16 mouse cellular contexts compared by ENCODE assay signal in the genomic region with DNA sequence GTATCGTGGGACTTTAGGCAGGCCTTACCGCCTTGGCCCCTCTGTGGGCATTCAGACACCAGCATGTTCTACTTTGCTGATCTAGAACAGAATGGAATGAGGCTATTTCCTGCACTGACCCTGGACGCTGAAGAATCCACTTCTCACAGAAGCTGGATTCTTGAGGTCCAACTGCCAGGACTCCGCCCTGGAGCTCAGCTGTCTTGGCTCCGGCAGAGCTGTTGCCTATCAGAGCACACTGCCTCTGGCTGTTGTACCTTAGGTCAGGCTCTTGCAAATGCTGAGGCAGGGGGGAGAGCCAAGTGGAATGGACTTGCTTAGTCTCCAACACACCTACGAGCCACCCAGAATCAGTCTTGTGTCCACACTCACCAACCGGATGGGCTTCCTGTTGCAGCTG. TPM values are rescaled to one million over a fixed set of nuclear protein-coding genes. Genes with fewer than 3 reads are reported as not detected.
DNase-seq lines count a peak whose midpoint lies in the region; ATAC-seq and TF ChIP-seq lines count a peak whose summit lies in the region.
"Had no signal": no experiment of that assay in that cellular context is flagged by ENCODE, and none has a peak within 500 bp of the region (broad histone marks: within the 10 kb centered on the region; RNA-seq: fewer than 3 reads in every experiment).

No protein-coding gene starts in this region.

- H3K4me3 ChIP-seq in limb, embryonic 13.5 days, result no peak overlapping the region
- H3K4me3 ChIP-seq in limb, embryonic 10.5 days, result no peak overlapping the region
- H3K4me3 ChIP-seq in kidney, postnatal 0 days (replicated peaks; ENCODE audit: low read depth, low read length), result no peak overlapping the region
- H3K4me3 ChIP-seq in myocyte, result no peak overlapping the region
- H3K4me3 ChIP-seq in hindbrain, embryonic 14.5 days (replicated peaks; ENCODE audit: low read length), result no peak overlapping the region
- H3K4me3 ChIP-seq: heart, embryonic 15.5 days; limb, embryonic 12.5 days; midbrain, embryonic 15.5 days; neural tube, embryonic 12.5 days had no signal

- no peak overlapping the region for H3K4me2 ChIP-seq in limb, embryonic 13.5 days (replicated peaks)
- H3K4me2 ChIP-seq in kidney, postnatal 0 days (ENCODE audit: low read length), result no peak overlapping the region
- H3K4me2 ChIP-seq in myocyte (ENCODE audit: low read depth), result no peak overlapping the region
- no peak overlapping the region for H3K4me2 ChIP-seq in hindbrain, embryonic 14.5 days (replicated peaks)
- H3K4me2 ChIP-seq: heart, embryonic 15.5 days; limb, embryonic 12.5 days; lung, embryonic 14.5 days; midbrain, embryonic 15.5 days; neural tube, embryonic 12.5 days had no signal

- H3K27me3 ChIP-seq in limb, embryonic 13.5 days, result no peaks in the 10 kb centered on the region
- H3K27me3 ChIP-seq in limb, embryonic 10.5 days (ENCODE audit: low read depth, poor library complexity, severe bottlenecking), result no peaks in the 10 kb centered on the region
- H3K27me3 ChIP-seq in kidney, postnatal 0 days (ENCODE audit: insufficient read depth, low read length), result no peaks in the 10 kb centered on the region
- H3K27me3 ChIP-seq in myocyte (ENCODE audit: control insufficient read depth, insufficient read depth, insufficient read length), result no peaks in the 10 kb centered on the region
- H3K27me3 ChIP-seq in hindbrain, embryonic 14.5 days (ENCODE audit: control insufficient read depth, insufficient read depth, low read length), result no peaks in the 10 kb centered on the region
- H3K27me3 ChIP-seq: heart, embryonic 15.5 days; limb, embryonic 12.5 days; midbrain, embryonic 15.5 days; neural tube, embryonic 12.5 days had no signal

- H3K27ac ChIP-seq in limb, embryonic 13.5 days, result no peak overlapping the region
- no peak overlapping the region for H3K27ac ChIP-seq in limb, embryonic 10.5 days
- H3K27ac ChIP-seq in kidney, postnatal 0 days, result peak overlapping the region; percentile 55; the same call in 1 of the 2 replicates
- H3K27ac ChIP-seq in hindbrain, embryonic 14.5 days, result no peak overlapping the region
- H3K27ac ChIP-seq: heart, embryonic 15.5 days; limb, embryonic 12.5 days; midbrain, embryonic 15.5 days; neural tube, embryonic 12.5 days had no signal

- H3ac ChIP-seq in myocyte (ENCODE audit: control insufficient read depth, insufficient read length), result no peak overlapping the region

- WGBS in limb, embryonic 13.5 days, result 85% methylated on average over 7 of the region's 7 CpGs
- WGBS in limb, embryonic 10.5 days, result 89% methylated on average over 7 of the region's 7 CpGs
- WGBS in kidney, postnatal 0 days, result 70% methylated on average over 7 of the region's 7 CpGs
- WGBS in hindbrain, embryonic 14.5 days, result 80% methylated on average over 7 of the region's 7 CpGs

- DNase-seq in adrenal gland, postnatal 14 days, result peak; percentile 61
- no peak for DNase-seq in adrenal gland, postnatal 4 days (ENCODE audit: low spot score in 2 of 2)
- DNase-seq in limb, embryonic 10.5 days (ENCODE audit: low spot score), result no peak
- DNase-seq in kidney, postnatal 0 days (ENCODE audit: low spot score), result no peak
- DNase-seq in ovary, postnatal 10 days (ENCODE audit: low spot score), result no peak
- DNase-seq in hindbrain, embryonic 14.5 days (ENCODE audit: low spot score), result no peak
- DNase-seq: cerebellum, adult 2 months; lung, embryonic 14.5 days; right cerebral cortex, adult 18-20 months; thymus, postnatal 14 days had no signal

- H3K36me3 ChIP-seq in limb, embryonic 13.5 days, result peaks cover 10% of the 10 kb centered on the region
- peaks cover 17% of the 10 kb centered on the region for H3K36me3 ChIP-seq in limb, embryonic 10.5 days
- 0 out of 2 replicates have a peak, but pooled peaks cover 4% of the 10 kb centered on the region for H3K36me3 ChIP-seq in kidney, postnatal 0 days (ENCODE audit: insufficient read depth, low read length)
- no peaks in the 10 kb centered on the region for H3K36me3 ChIP-seq in myocyte (ENCODE audit: control insufficient read depth, insufficient read depth)
- peaks cover 8% of the 10 kb centered on the region for H3K36me3 ChIP-seq in hindbrain, embryonic 14.5 days (replicated peaks; ENCODE audit: control insufficient read depth, insufficient read depth)
- H3K36me3 ChIP-seq: heart, embryonic 15.5 days; midbrain, embryonic 15.5 days had no signal

- no peaks in the 10 kb centered on the region for H3K79me2 ChIP-seq in myocyte (ENCODE audit: control insufficient read depth, insufficient read depth)

- no peak for ATAC-seq in limb, embryonic 13.5 days (ENCODE audit: low FRiP score, low read depth)
- ATAC-seq in kidney, postnatal 0 days (replicated peaks; ENCODE audit: low FRiP score, low read depth), result no peak
- no peak for ATAC-seq in hindbrain, embryonic 14.5 days (ENCODE audit: low FRiP score)
- ATAC-seq: midbrain, embryonic 15.5 days had no signal

- H3K9me3 ChIP-seq in limb, embryonic 13.5 days, result no peaks in the 10 kb centered on the region
- no peaks in the 10 kb centered on the region for H3K9me3 ChIP-seq in limb, embryonic 10.5 days (replicated peaks)
- no peaks in the 10 kb centered on the region for H3K9me3 ChIP-seq in kidney, postnatal 0 days (replicated peaks; ENCODE audit: low read length)
- H3K9me3 ChIP-seq in hindbrain, embryonic 14.5 days (ENCODE audit: control insufficient read depth, low read length), result no peaks in the 10 kb centered on the region
- H3K9me3 ChIP-seq: heart, embryonic 15.5 days; limb, embryonic 12.5 days; midbrain, embryonic 15.5 days; neural tube, embryonic 12.5 days had no signal

- H3K9ac ChIP-seq in limb, embryonic 13.5 days, result peak overlapping the region; percentile 4; the same call in 1 of the 2 replicates
- H3K9ac ChIP-seq in kidney, postnatal 0 days (ENCODE audit: low read depth, low read length), result no peak overlapping the region
- no peak overlapping the region for H3K9ac ChIP-seq in hindbrain, embryonic 14.5 days
- H3K9ac ChIP-seq: heart, embryonic 15.5 days; limb, embryonic 12.5 days; lung, embryonic 14.5 days; midbrain, embryonic 15.5 days; neural tube, embryonic 12.5 days had no signal

- H3K4me1 ChIP-seq in limb, embryonic 13.5 days, result no peaks in the 10 kb centered on the region
- H3K4me1 ChIP-seq in limb, embryonic 10.5 days, result no peaks in the 10 kb centered on the region
- H3K4me1 ChIP-seq in kidney, postnatal 0 days (replicated peaks; ENCODE audit: insufficient read depth, low read length), result peaks cover 14% of the 10 kb centered on the region; the same call in 1 of the 2 replicates
- H3K4me1 ChIP-seq in hindbrain, embryonic 14.5 days (replicated peaks; ENCODE audit: control insufficient read depth, insufficient read depth, low read length), result no peaks in the 10 kb centered on the region
- H3K4me1 ChIP-seq: limb, embryonic 12.5 days; midbrain, embryonic 15.5 days; neural tube, embryonic 12.5 days had no signal

- TF ChIP-seq CTCF in kidney, postnatal 0 days (IDR thresholded peaks at IDR 0.05; ENCODE audit: low read depth), result no peak

- no peak for TF ChIP-seq POLR2A in myocyte (IDR thresholded peaks at IDR 0.05; ENCODE audit: insufficient read length, low read depth)

TF ChIP-seq in myocyte, 11 proteins besides CTCF, POLR2A, EP300 and RAD21 (continues in another document):
- TF ChIP-seq POLR2AphosphoS2 (IDR thresholded peaks at IDR 0.05; ENCODE audit: insufficient read length, low read depth) (no peak), CEBPB (IDR thresholded peaks at IDR 0.05; ENCODE audit: insufficient read depth, poor library complexity, severe bottlenecking) (no peak), REST (IDR thresholded peaks at IDR 0.05; ENCODE audit: insufficient read depth, insufficient read length) (no peak), TCF3 (IDR thresholded peaks at IDR 0.05; ENCODE audit: insufficient read length, low read depth) (no peak), TCF12 (IDR thresholded peaks at IDR 0.05; ENCODE audit: insufficient read depth, poor library complexity, severe bottlenecking) (no peak), USF1 (IDR thresholded peaks at IDR 0.05; ENCODE audit: low read depth) (no peak), MAX (IDR thresholded peaks at IDR 0.05; ENCODE audit: low read depth) (no peak)

RNA-seq across cellular contexts. Expression of gene Hemk1, which starts 12.2 kb away (rescaled TPM):
- total RNA-seq in adrenal gland, postnatal 14 days (2021), result 23.1 and 23.9 TPM in 2 replicates
- total RNA-seq in adrenal gland, postnatal 4 days (2021), result 10 to 100 TPM; 19.5 to 23.7 TPM
- 12.6 and 14.4 TPM in 2 replicates for polyA plus RNA-seq in limb, embryonic 13.5 days (2015; fragmentation: Nextera tagmentation; extraction: Ambion mirVana)
- polyA plus RNA-seq in limb, embryonic 10.5 days (2016; fragmentation: Nextera tagmentation; extraction: Ambion mirVana), result 10.3 and 12.2 TPM in 2 replicates
- polyA plus RNA-seq in kidney, postnatal 0 days (2015; fragmentation: Nextera tagmentation; extraction: Ambion mirVana), result 10.1 and 11.5 TPM in 2 replicates
- polyA plus RNA-seq in myocyte (2012; fragmentation: generic; extraction: Trizol), result 17.7 TPM
- polyA plus RNA-seq in hindbrain, embryonic 14.5 days (2014; fragmentation: Nextera tagmentation; extraction: Ambion mirVana), result 16.7 and 19.1 TPM in 2 replicates

RNA-seq across cellular contexts. Expression of gene 6430571L13Rik, which starts 14.5 kb away (rescaled TPM):
- total RNA-seq in adrenal gland, postnatal 14 days (2021), result 2.3 and 2.8 TPM in 2 replicates
- 1 to 10 TPM; 4.2 to 4.3 TPM for total RNA-seq in adrenal gland, postnatal 4 days (2021)
- 1.1 TPM in 2 replicates for polyA plus RNA-seq in limb, embryonic 13.5 days (2015; fragmentation: Nextera tagmentation; extraction: Ambion mirVana)
- polyA plus RNA-seq in limb, embryonic 10.5 days (2016; fragmentation: Nextera tagmentation; extraction: Ambion mirVana), result 0.72 and 0.74 TPM in 2 replicates
- 2.0 and 2.2 TPM in 2 replicates for polyA plus RNA-seq in kidney, postnatal 0 days (2015; fragmentation: Nextera tagmentation; extraction: Ambion mirVana)
- 0.38 TPM for polyA plus RNA-seq in myocyte (2012; fragmentation: generic; extraction: Trizol)
- polyA plus RNA-seq in hindbrain, embryonic 14.5 days (2014; fragmentation: Nextera tagmentation; extraction: Ambion mirVana), result 5.4 and 5.6 TPM in 2 replicates

RNA-seq across cellular contexts. Expression of gene Cish, which starts 30.1 kb away (rescaled TPM):
- total RNA-seq in adrenal gland, postnatal 14 days (2021), result 20.5 and 63.5 TPM in 2 replicates
- total RNA-seq in adrenal gland, postnatal 4 days (2021), result 10 to 100 TPM; 17.8 to 22.5 TPM
- 9.8 and 9.9 TPM in 2 replicates for polyA plus RNA-seq in limb, embryonic 13.5 days (2015; fragmentation: Nextera tagmentation; extraction: Ambion mirVana)
- polyA plus RNA-seq in limb, embryonic 10.5 days (2016; fragmentation: Nextera tagmentation; extraction: Ambion mirVana), result 4.3 and 5.1 TPM in 2 replicates
- 26.2 and 30.5 TPM in 2 replicates for polyA plus RNA-seq in kidney, postnatal 0 days (2015; fragmentation: Nextera tagmentation; extraction: Ambion mirVana)
- polyA plus RNA-seq in myocyte (2012; fragmentation: generic; extraction: Trizol), result 0.64 TPM
- 6.0 and 6.7 TPM in 2 replicates for polyA plus RNA-seq in hindbrain, embryonic 14.5 days (2014; fragmentation: Nextera tagmentation; extraction: Ambion mirVana)

RNA-seq across cellular contexts. Expression of gene Mapkapk3, which starts 36.2 kb away (rescaled TPM):
- total RNA-seq in adrenal gland, postnatal 14 days (2021), result 34.9 and 42.8 TPM in 2 replicates
- 10 to 100 TPM; 24.6 to 27.3 TPM for total RNA-seq in adrenal gland, postnatal 4 days (2021)
- 6.3 and 6.7 TPM in 2 replicates for polyA plus RNA-seq in limb, embryonic 13.5 days (2015; fragmentation: Nextera tagmentation; extraction: Ambion mirVana)
- polyA plus RNA-seq in limb, embryonic 10.5 days (2016; fragmentation: Nextera tagmentation; extraction: Ambion mirVana), result 5.3 and 5.9 TPM in 2 replicates
- polyA plus RNA-seq in kidney, postnatal 0 days (2015; fragmentation: Nextera tagmentation; extraction: Ambion mirVana), result 13.4 and 14.0 TPM in 2 replicates
- 3.9 TPM for polyA plus RNA-seq in myocyte (2012; fragmentation: generic; extraction: Trizol)
- polyA plus RNA-seq in hindbrain, embryonic 14.5 days (2014; fragmentation: Nextera tagmentation; extraction: Ambion mirVana), result 1.9 and 2.3 TPM in 2 replicates
